Mouse (Mus musculus): ENCODE data around the gene Hacl1. TPM values are rescaled to one million over a fixed set of nuclear protein-coding genes. Genes with fewer than 3 reads are reported as not detected.
A peak's percentile ranks its signal among the peaks of the same experiment; 100 is the strongest.
"Not testable (repeated sequence)": the region's sequence is repeated elsewhere in the genome, so short reads cannot be mapped to it uniquely, and the experiment has no call there.

Gene Hacl1
- polyA plus RNA-seq, 1 experiment, result 154 TPM

DNA sequence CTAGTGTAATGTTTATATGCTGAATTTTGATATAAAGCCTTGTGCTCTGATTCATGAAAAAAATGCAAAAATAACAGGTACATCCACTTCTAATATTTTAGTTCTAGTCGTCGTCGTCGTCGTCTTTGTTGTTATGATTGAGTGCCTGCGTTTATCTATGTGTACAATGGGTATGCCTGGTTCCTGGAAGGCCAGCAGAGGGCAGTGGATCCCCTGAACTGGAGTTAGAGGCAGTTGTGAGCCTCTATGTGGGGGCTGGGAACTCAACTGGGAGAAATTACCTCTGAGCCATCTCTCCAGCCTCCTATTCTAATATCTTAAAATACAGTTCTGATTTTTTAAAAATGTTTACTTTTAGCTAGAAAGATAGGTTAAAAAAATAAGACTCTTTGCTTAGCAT, 35.6 kb downstream of the Hacl1 start:
- DNase-seq, result peak; percentile 10
- H3K4me1 ChIP-seq (ENCODE audit: control insufficient read depth, insufficient read depth, low read length), result no peaks in the 10 kb centered on the region
- no peaks in the 10 kb centered on the region for H3K27me3 ChIP-seq (replicated peaks; ENCODE audit: control insufficient read depth, insufficient read depth, low read length)
- no peak overlapping the region for H3K4me3 ChIP-seq (ENCODE audit: insufficient read depth, low read depth, low read length)
- WGBS, result 59% methylated on average over 6 of the region's 6 CpGs
- H3K27ac ChIP-seq (ENCODE audit: insufficient read depth, low read depth, low read length), result no peak overlapping the region
- peak; percentile 43 for TF ChIP-seq CTCF (conservative IDR thresholded peaks at IDR 0.05; ENCODE audit: insufficient read depth, insufficient read length, low read depth, low read length)
- TF ChIP-seq POLR2A (IDR thresholded peaks at IDR 0.05; ENCODE audit: low read depth, low read length), result no peak
- H3K36me3 ChIP-seq (ENCODE audit: control insufficient read depth, insufficient read depth, low read length), result no peaks in the 10 kb centered on the region; the same call in 1 of the 2 replicates

GRCm38 (mm10) chr14:31604916-31605315, 36.2 kb downstream of the Hacl1 start:
- Histone ChIP-seq H3K27me3 (replicated peaks; ENCODE audit: control insufficient read depth, insufficient read depth, low read length) (no peaks in the 10 kb centered on the region), H3K36me3 (ENCODE audit: control insufficient read depth, insufficient read depth, low read length) (no peaks in the 10 kb centered on the region; the same call in 1 of the 2 replicates), H3K4me1 (ENCODE audit: control insufficient read depth, insufficient read depth, low read length) (no peaks in the 10 kb centered on the region), H3K4me3 (ENCODE audit: insufficient read depth, low read depth, low read length) (no peak overlapping the region), H3K27ac (ENCODE audit: insufficient read depth, low read depth, low read length) (no peak overlapping the region)
- 71% methylated on average over 5 of the region's 5 CpGs for WGBS
- DNase-seq, result peak; percentile 36
- TF ChIP-seq CTCF (conservative IDR thresholded peaks at IDR 0.05; ENCODE audit: insufficient read depth, insufficient read length, low read depth, low read length), result 0 out of 2 replicates have a peak, but pooled peaks have one; percentile 24
- TF ChIP-seq POLR2A (IDR thresholded peaks at IDR 0.05; ENCODE audit: low read depth, low read length), result no peak

DNA sequence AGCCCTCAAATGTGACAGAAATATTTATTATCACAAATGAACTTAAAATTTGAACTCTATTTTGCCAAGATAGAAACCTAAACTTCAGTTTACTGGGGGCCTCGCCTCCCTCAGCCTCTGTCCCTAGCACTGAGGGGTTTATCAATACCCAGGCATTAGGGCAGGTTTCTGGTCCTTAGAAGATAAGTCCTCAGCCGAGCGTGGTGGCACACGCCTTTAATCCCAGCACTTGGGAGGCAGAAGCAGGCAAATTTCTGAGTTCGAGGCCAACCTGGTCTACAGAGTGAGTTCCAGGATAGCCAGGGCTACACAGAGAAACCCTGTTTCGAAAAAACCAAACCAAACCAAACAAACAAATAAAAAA, 38.5 kb downstream of the Hacl1 start:
- not testable (repeated sequence) for DNase-seq; H3K4me3 ChIP-seq (ENCODE audit: insufficient read depth, low read depth, low read length); H3K36me3 ChIP-seq (ENCODE audit: control insufficient read depth, insufficient read depth, low read length); H3K27me3 ChIP-seq (replicated peaks; ENCODE audit: control insufficient read depth, insufficient read depth, low read length); H3K27ac ChIP-seq (ENCODE audit: insufficient read depth, low read depth, low read length); H3K4me1 ChIP-seq (ENCODE audit: control insufficient read depth, insufficient read depth, low read length)
- 92% methylated on average over 6 of the region's 6 CpGs for WGBS

DNA sequence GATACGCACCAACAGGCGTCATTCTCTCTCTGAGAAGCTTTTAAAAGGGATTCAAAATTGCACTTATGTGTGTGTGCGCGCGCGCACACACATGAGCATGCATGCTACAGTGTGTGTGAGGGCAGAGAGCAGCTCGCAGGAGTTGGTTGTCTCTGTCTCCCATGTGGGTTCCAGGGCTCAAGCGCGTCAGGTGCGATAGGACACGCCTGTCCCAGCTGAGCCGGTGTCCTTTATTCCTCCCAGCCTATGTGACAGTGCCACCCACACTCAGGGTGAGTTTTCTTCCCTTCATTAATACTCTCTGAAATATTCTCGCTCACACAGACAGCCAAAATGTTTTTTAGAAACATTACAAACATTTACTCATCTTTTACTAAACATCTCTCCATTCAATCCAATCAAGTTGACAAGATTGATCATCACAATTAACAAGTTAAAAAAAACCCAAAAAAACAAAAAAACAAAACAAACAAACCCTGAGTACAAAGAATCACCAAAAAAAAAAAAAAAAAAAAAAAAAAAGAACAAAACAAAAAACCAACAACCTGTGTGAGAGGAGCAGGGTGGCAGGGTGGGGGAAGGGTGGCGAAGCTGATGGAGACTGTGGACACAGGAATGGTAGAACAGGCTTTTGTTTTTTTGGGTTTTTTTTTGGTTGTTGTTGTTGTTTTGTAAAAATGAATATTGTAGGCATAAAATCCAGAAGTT, 39.0 kb downstream of the Hacl1 start:
- WGBS, result 98% methylated on average over 14 of the region's 14 CpGs
- no peak for TF ChIP-seq CTCF (conservative IDR thresholded peaks at IDR 0.05; ENCODE audit: insufficient read depth, insufficient read length, low read depth, low read length)
- TF ChIP-seq POLR2A (IDR thresholded peaks at IDR 0.05; ENCODE audit: low read depth, low read length), result no peak

GRCm38 (mm10) chr14:31597446-31597845, 43.6 kb downstream of the Hacl1 start:
- 91% methylated on average over 4 of the region's 4 CpGs for WGBS
- H3K4me3 ChIP-seq (ENCODE audit: insufficient read depth, low read depth, low read length), result no peak overlapping the region

More for the DNA sequence above, 39.0 kb downstream of the Hacl1 start:
- no peak for DNase-seq
- Histone ChIP-seq H3K27ac (ENCODE audit: insufficient read depth, low read depth, low read length) (no peak overlapping the region), H3K4me3 (ENCODE audit: insufficient read depth, low read depth, low read length) (no peak overlapping the region), H3K27me3 (replicated peaks; ENCODE audit: control insufficient read depth, insufficient read depth, low read length) (no peaks in the 10 kb centered on the region), H3K36me3 (ENCODE audit: control insufficient read depth, insufficient read depth, low read length) (no peaks in the 10 kb centered on the region), H3K4me1 (ENCODE audit: control insufficient read depth, insufficient read depth, low read length) (no peaks in the 10 kb centered on the region)

GRCm38 (mm10) chr14:31596408-31596807, 44.7 kb downstream of the Hacl1 start:
- H3K36me3 ChIP-seq (ENCODE audit: control insufficient read depth, insufficient read depth, low read length), result no peaks in the 10 kb centered on the region
- no peak for DNase-seq
- H3K27ac ChIP-seq (ENCODE audit: insufficient read depth, low read depth, low read length), result no peak overlapping the region
- WGBS, result 66% methylated on average over 7 of the region's 7 CpGs
- no peak overlapping the region for H3K4me3 ChIP-seq (ENCODE audit: insufficient read depth, low read depth, low read length)
- H3K27me3 ChIP-seq (replicated peaks; ENCODE audit: control insufficient read depth, insufficient read depth, low read length), result no peaks in the 10 kb centered on the region
- H3K4me1 ChIP-seq (ENCODE audit: control insufficient read depth, insufficient read depth, low read length), result no peaks in the 10 kb centered on the region
- TF ChIP-seq POLR2A (IDR thresholded peaks at IDR 0.05; ENCODE audit: low read depth, low read length) (no peak), CTCF (conservative IDR thresholded peaks at IDR 0.05; ENCODE audit: insufficient read depth, insufficient read length, low read depth, low read length) (no peak)

More at GRCm38 (mm10) chr14:31597446-31597845, 43.6 kb downstream of the Hacl1 start:
- Histone ChIP-seq H3K27ac (ENCODE audit: insufficient read depth, low read depth, low read length) (no peak overlapping the region), H3K36me3 (ENCODE audit: control insufficient read depth, insufficient read depth, low read length) (no peaks in the 10 kb centered on the region), H3K4me1 (ENCODE audit: control insufficient read depth, insufficient read depth, low read length) (no peaks in the 10 kb centered on the region), H3K27me3 (replicated peaks; ENCODE audit: control insufficient read depth, insufficient read depth, low read length) (no peaks in the 10 kb centered on the region)
- no peak for DNase-seq
- no peak for TF ChIP-seq CTCF (conservative IDR thresholded peaks at IDR 0.05; ENCODE audit: insufficient read depth, insufficient read length, low read depth, low read length)

DNA sequence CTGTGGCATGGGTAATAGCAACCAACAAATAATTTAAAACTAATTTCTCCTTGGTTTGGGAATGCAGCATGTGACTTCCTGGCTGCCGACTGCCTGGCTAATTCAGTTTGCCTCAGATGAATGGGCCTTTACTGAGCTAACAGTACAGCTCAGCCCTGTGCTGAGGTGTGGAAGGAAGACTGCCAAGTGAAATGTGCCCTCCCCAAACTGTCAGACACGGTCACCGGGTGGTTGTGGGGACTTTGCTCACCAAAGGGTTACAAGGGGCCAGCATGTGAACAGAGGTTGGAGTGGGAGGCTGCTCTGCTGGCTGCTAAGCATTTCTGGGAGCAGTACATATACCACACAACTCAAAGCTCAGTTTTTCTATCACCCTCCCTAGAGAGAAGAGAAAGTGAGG, 46.4 kb downstream of the Hacl1 start:
- no peaks in the 10 kb centered on the region for H3K27me3 ChIP-seq (replicated peaks; ENCODE audit: control insufficient read depth, insufficient read depth, low read length)
- 38% methylated on average over 3 of the region's 3 CpGs for WGBS
- H3K4me3 ChIP-seq (ENCODE audit: insufficient read depth, low read depth, low read length), result no peak overlapping the region
- no peaks in the 10 kb centered on the region for H3K36me3 ChIP-seq (ENCODE audit: control insufficient read depth, insufficient read depth, low read length)
- peak; percentile 67 for DNase-seq
- no peaks in the 10 kb centered on the region for H3K4me1 ChIP-seq (ENCODE audit: control insufficient read depth, insufficient read depth, low read length)
- H3K27ac ChIP-seq (ENCODE audit: insufficient read depth, low read depth, low read length), result no peak overlapping the region
- no peak for TF ChIP-seq CTCF (conservative IDR thresholded peaks at IDR 0.05; ENCODE audit: insufficient read depth, insufficient read length, low read depth, low read length)
- TF ChIP-seq POLR2A (IDR thresholded peaks at IDR 0.05; ENCODE audit: low read depth, low read length), result no peak

Data from kidney, adult 2 months (tissue).